Mouse (Mus musculus): ENCODE results near the gene Pdzrn4. TPM values are rescaled to one million over a fixed set of nuclear protein-coding genes. Genes with fewer than 3 reads are reported as not detected.
"Not testable (repeated sequence)": the region's sequence is repeated elsewhere in the genome, so short reads cannot be mapped to it uniquely, and the experiment has no call there.

Pdzrn4 gene
- 24.0 and 26.8 TPM in 2 replicates for polyA plus RNA-seq (2015; fragmentation: Nextera tagmentation; extraction: Ambion mirVana)

- under 1% methylated on average over 65 of the region's 65 CpGs for WGBS
- no peak within 1 kb of the TSS for H3K27ac ChIP-seq (replicated peaks)
- peak within 1 kb of the TSS; percentile 99 for H3K4me2 ChIP-seq
- no peaks in the 10 kb centered on the region for H3K36me3 ChIP-seq
- peaks cover 40% of the 10 kb centered on the region for H3K27me3 ChIP-seq
- peak within 1 kb of the TSS; percentile 59 for H3K4me3 ChIP-seq
- peak within 1 kb of the TSS; percentile 72 for H3K9ac ChIP-seq
- peaks cover 14% of the 10 kb centered on the region for H3K4me1 ChIP-seq (replicated peaks)
- ATAC-seq (ENCODE audit: low read depth), result peak; percentile 86
- H3K9me3 ChIP-seq, result no peaks in the 10 kb centered on the region
Measured at GRCm38 (mm10) chr15:92396770-92397608, at the start of gene Pdzrn4. Pdzrn4 (plus strand) TSS chr15:92396881.

GRCm38 (mm10) chr15:92347426-92347825 lies 49.3 kb upstream of the Pdzrn4 start:
- peaks cover 12% of the 10 kb centered on the region for H3K4me1 ChIP-seq (replicated peaks)
- H3K4me3 ChIP-seq, result no peak overlapping the region
- WGBS, result 53% methylated on average over 4 of the region's 4 CpGs
- H3K4me2 ChIP-seq, result no peak overlapping the region
- no peaks in the 10 kb centered on the region for H3K27me3 ChIP-seq
- ATAC-seq (ENCODE audit: low read depth), result no peak
- H3K36me3 ChIP-seq, result no peaks in the 10 kb centered on the region
- no peak overlapping the region for H3K27ac ChIP-seq (replicated peaks)
- no peaks in the 10 kb centered on the region for H3K9me3 ChIP-seq
- no peak overlapping the region for H3K9ac ChIP-seq

DNA sequence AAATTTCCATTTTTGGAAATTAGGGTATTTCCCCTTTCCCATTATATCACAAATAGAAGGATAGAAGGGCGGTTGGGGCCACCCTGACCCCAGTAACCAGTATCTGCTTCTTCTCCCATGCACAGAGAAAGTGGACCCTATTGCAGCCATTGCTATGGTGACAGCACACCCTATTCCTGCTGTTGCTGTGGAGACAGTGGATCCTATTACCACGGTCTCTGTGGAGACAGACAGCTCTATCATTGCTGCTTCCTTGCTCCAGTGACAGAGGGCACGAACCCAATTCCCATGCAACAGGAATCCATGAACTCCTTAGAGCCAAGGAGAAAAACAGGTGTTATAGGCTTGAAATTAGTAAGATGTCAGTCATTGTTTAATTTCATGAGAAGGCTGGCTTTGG lies 48.8 kb upstream of the Pdzrn4 start:
- Histone ChIP-seq H3K9me3 (no peaks in the 10 kb centered on the region), H3K27me3 (no peaks in the 10 kb centered on the region), H3K27ac (replicated peaks) (no peak overlapping the region), H3K36me3 (no peaks in the 10 kb centered on the region), H3K4me1 (replicated peaks) (peaks cover 12% of the 10 kb centered on the region), H3K4me3 (no peak overlapping the region), H3K9ac (no peak overlapping the region), H3K4me2 (no peak overlapping the region)
- peak; percentile 65 for ATAC-seq (ENCODE audit: low read depth)
- 17% methylated on average over 3 of the region's 3 CpGs for WGBS

DNA sequence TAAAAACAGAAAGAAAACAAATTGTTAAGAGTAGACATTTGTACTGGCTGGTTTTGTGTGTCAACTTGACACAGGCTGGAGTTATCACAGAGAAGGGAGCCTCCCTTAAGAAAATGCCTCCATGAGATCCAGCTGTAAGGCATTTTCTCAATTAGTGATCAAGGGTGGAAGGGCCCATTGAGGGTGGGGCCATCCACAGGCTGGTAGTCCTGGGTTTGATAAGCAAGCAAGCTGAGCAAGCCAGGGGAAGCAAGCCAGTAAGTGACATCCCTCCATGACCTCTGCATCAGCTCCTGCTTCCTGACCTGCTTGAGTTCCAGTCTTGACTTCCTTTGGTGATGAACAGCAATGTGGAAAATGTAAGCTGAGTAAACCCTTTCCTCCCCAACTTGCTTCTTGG lies 48.2 kb upstream of the Pdzrn4 start:
- not testable (repeated sequence) for H3K4me2 ChIP-seq; H3K36me3 ChIP-seq; ATAC-seq (ENCODE audit: low read depth); H3K9me3 ChIP-seq; H3K4me3 ChIP-seq; H3K27ac ChIP-seq (replicated peaks); H3K9ac ChIP-seq; H3K27me3 ChIP-seq
- peaks cover 12% of the 10 kb centered on the region for H3K4me1 ChIP-seq (replicated peaks)

DNA sequence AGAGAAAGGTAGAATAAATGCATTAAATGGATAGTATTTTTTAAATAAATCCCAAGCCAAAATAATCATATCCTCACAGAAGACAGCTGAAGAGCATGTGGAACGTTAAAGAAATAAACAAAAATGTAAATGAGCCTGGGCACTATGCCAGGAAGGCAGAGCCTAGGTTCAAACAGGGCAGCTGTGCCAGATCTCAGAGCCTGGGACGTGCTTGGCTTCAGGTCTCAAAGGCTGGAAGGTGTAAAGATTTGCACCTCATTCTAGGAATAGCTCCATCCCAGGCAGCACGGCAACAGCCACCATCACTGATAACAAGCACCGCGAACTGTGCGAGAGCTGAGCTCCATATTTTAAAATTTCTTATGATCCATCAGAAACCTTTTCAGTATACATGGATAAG lies 32.5 kb upstream of the Pdzrn4 start:
- H3K4me3 ChIP-seq, result no peak overlapping the region
- no peaks in the 10 kb centered on the region for H3K27me3 ChIP-seq
- no peak overlapping the region for H3K4me2 ChIP-seq
- no peak overlapping the region for H3K27ac ChIP-seq (replicated peaks)
- H3K4me1 ChIP-seq (replicated peaks), result 0 out of 2 replicates have a peak, but pooled peaks cover 5% of the 10 kb centered on the region
- H3K9ac ChIP-seq, result no peak overlapping the region
- 62% methylated on average over 6 of the region's 6 CpGs for WGBS
- H3K36me3 ChIP-seq, result no peaks in the 10 kb centered on the region
- H3K9me3 ChIP-seq, result no peaks in the 10 kb centered on the region
- ATAC-seq (ENCODE audit: low read depth), result no peak

- Histone ChIP-seq H3K27me3 (no peaks in the 10 kb centered on the region), H3K4me1 (replicated peaks) (0 out of 2 replicates have a peak, but pooled peaks cover 5% of the 10 kb centered on the region), H3K9ac (no peak overlapping the region), H3K4me2 (no peak overlapping the region), H3K36me3 (no peaks in the 10 kb centered on the region), H3K9me3 (no peaks in the 10 kb centered on the region), H3K27ac (replicated peaks) (no peak overlapping the region), H3K4me3 (no peak overlapping the region)
- no peak for ATAC-seq (ENCODE audit: low read depth)
Measured at GRCm38 (mm10) chr15:92364592-92364991, 32.1 kb upstream of the Pdzrn4 start.

- Histone ChIP-seq H3K4me3 (no peak overlapping the region), H3K4me1 (replicated peaks) (peaks cover 14% of the 10 kb centered on the region), H3K9ac (no peak overlapping the region), H3K27me3 (peaks cover 40% of the 10 kb centered on the region), H3K36me3 (no peaks in the 10 kb centered on the region), H3K4me2 (no peak overlapping the region), H3K27ac (replicated peaks) (no peak overlapping the region), H3K9me3 (no peaks in the 10 kb centered on the region)
- no peak for ATAC-seq (ENCODE audit: low read depth)
- WGBS, result 91% methylated on average over 5 of the region's 5 CpGs
Measured at GRCm38 (mm10) chr15:92394811-92395210, 1.9 kb upstream of the Pdzrn4 start.

DNA sequence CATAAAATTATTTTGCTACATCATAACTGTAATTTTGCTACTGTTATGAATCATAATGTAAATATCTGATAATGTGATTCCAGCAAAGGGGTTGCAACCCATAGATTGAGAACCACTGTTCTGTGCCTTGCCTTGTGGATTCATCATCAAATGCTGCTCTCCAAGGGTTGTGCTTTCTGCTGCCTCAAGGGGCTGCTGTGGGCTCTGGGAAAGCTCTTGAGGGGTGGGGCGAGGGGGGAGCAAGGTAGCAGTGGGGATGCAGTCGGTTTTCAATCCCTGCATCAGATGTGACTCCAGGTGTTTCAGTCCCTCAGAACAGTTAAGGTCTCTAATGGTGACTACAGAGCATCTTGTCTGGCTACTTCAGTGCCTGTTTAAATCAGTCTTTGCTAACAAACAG lies 2.1 kb downstream of the Pdzrn4 start:
- Histone ChIP-seq H3K4me2 (no peak overlapping the region), H3K9me3 (no peaks in the 10 kb centered on the region), H3K36me3 (no peaks in the 10 kb centered on the region), H3K9ac (no peak overlapping the region), H3K4me3 (no peak overlapping the region), H3K4me1 (replicated peaks) (peaks cover 14% of the 10 kb centered on the region), H3K27ac (replicated peaks) (no peak overlapping the region), H3K27me3 (peaks cover 40% of the 10 kb centered on the region)
- WGBS, result 62% methylated on average over 2 of the region's 2 CpGs
- no peak for ATAC-seq (ENCODE audit: low read depth)

GRCm38 (mm10) chr15:92399278-92399677 lies 2.6 kb downstream of the Pdzrn4 start:
- no peak overlapping the region for H3K4me3 ChIP-seq
- ATAC-seq (ENCODE audit: low read depth), result no peak
- 83% methylated on average over 5 of the region's 5 CpGs for WGBS

GRCm38 (mm10) chr15:92401554-92401953 lies 4.9 kb downstream of the Pdzrn4 start:
- no peak overlapping the region for H3K9ac ChIP-seq
- ATAC-seq (ENCODE audit: low read depth), result no peak
- H3K4me3 ChIP-seq, result no peak overlapping the region
- H3K36me3 ChIP-seq, result no peaks in the 10 kb centered on the region
- peaks cover 24% of the 10 kb centered on the region for H3K27me3 ChIP-seq
- H3K27ac ChIP-seq (replicated peaks), result no peak overlapping the region
- H3K9me3 ChIP-seq, result no peaks in the 10 kb centered on the region
- WGBS, result 53% methylated on average over 6 of the region's 6 CpGs
- H3K4me1 ChIP-seq (replicated peaks), result peaks cover 11% of the 10 kb centered on the region
- H3K4me2 ChIP-seq, result no peak overlapping the region

More at GRCm38 (mm10) chr15:92399278-92399677, 2.6 kb downstream of the Pdzrn4 start:
- peaks cover 14% of the 10 kb centered on the region for H3K4me1 ChIP-seq (replicated peaks)
- no peaks in the 10 kb centered on the region for H3K36me3 ChIP-seq
- H3K27ac ChIP-seq (replicated peaks), result no peak overlapping the region
- no peak overlapping the region for H3K4me2 ChIP-seq
- peaks cover 40% of the 10 kb centered on the region for H3K27me3 ChIP-seq
- H3K9me3 ChIP-seq, result no peaks in the 10 kb centered on the region
- no peak overlapping the region for H3K9ac ChIP-seq

DNA sequence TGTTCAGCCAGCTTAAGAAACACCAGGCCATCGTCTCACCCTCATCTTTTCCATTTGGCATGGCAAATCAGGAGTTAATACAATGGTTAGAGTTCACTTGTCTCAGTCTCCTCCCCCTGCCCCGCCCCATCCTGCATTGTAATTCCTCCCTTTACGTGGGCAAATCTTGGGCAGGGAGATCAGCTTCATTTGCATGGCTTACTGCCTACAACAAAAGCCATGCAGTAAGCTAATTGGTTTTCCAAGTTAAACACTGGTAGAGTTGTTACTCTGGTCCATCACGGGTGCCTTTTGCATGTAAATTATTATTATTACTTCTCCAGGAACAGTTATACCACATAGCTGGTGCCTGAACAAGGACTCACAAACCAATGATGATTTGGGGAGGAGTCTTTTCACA lies 18.6 kb downstream of the Pdzrn4 start:
- no peak overlapping the region for H3K4me2 ChIP-seq
- H3K9me3 ChIP-seq, result no peaks in the 10 kb centered on the region
- H3K27ac ChIP-seq (replicated peaks), result no peak overlapping the region
- 19% methylated on average over 4 of the region's 4 CpGs for WGBS
- no peak overlapping the region for H3K4me3 ChIP-seq
- no peaks in the 10 kb centered on the region for H3K36me3 ChIP-seq
- no peak overlapping the region for H3K9ac ChIP-seq
- no peak for ATAC-seq (ENCODE audit: low read depth)
- H3K27me3 ChIP-seq, result no peaks in the 10 kb centered on the region
- H3K4me1 ChIP-seq (replicated peaks), result peaks cover 14% of the 10 kb centered on the region

DNA sequence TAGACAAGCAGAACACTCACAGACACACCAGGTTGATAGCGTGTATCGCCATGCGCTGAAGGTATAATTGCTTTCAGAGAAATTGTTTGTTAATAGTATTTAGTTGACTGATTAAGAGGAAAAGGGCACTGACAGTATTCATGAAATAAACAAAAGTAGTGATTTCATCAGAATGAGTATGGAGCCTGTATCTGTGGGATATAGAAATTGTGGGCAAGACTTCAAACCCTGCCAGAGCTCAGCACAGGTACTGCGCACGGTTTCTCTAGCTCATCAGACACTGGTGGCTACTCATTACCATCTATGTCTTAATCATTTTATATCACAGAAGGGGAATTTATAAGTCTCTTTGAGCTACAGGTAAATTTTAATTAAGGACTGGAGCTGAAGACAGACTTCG lies 19.5 kb downstream of the Pdzrn4 start:
- Histone ChIP-seq H3K4me3 (no peak overlapping the region), H3K27me3 (no peaks in the 10 kb centered on the region), H3K9ac (no peak overlapping the region), H3K4me1 (replicated peaks) (peaks cover 14% of the 10 kb centered on the region), H3K4me2 (no peak overlapping the region), H3K27ac (replicated peaks) (no peak overlapping the region), H3K36me3 (no peaks in the 10 kb centered on the region), H3K9me3 (no peaks in the 10 kb centered on the region)
- ATAC-seq (ENCODE audit: low read depth), result no peak
- 84% methylated on average over 6 of the region's 6 CpGs for WGBS

DNA sequence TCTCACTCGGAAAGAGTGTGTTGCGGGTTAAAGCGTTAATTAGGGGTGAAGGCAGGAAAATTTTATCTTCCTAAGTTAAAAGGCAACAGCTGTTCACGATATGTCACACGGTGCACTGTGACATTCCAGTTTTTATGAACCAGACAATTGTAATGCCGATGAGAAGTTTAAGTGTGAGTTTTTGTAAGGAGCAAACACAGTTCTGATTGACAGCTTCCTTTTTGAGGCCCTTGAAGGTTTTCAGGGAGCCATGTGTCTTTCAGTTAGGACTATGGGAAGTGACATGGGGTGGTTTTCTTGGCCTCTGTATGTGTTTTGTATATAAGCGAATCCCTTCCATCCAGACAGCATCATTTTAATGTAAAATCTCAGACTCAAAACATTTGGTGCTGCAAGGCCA lies 20.0 kb downstream of the Pdzrn4 start:
- no peak overlapping the region for H3K9ac ChIP-seq
- H3K36me3 ChIP-seq, result no peaks in the 10 kb centered on the region
- WGBS, result 53% methylated on average over 7 of the region's 7 CpGs
- H3K9me3 ChIP-seq, result no peaks in the 10 kb centered on the region
- H3K4me3 ChIP-seq, result no peak overlapping the region
- peaks cover 14% of the 10 kb centered on the region for H3K4me1 ChIP-seq (replicated peaks)
- ATAC-seq (ENCODE audit: low read depth), result no peak
- no peak overlapping the region for H3K27ac ChIP-seq (replicated peaks)
- H3K4me2 ChIP-seq, result no peak overlapping the region
- no peaks in the 10 kb centered on the region for H3K27me3 ChIP-seq
